Mouse (Mus musculus) myocyte (in vitro differentiated cells): ENCODE measurements around the gene Otop3. TPM values are rescaled to one million over a fixed set of nuclear protein-coding genes. Genes with fewer than 3 reads are reported as not detected.

Experiments used
- H3K27me3 ChIP-seq: one replicate; pipeline ENCODE4 v1.6.1; 2011; ENCODE audit not compliant: control insufficient read depth, insufficient read depth, insufficient read length
- H3K36me3 ChIP-seq: one replicate; pipeline ENCODE4 v1.6.1; 2011; ENCODE audit not compliant: control insufficient read depth, insufficient read depth
- H3K4me2 ChIP-seq: one replicate; pipeline ENCODE4 v1.6.1; 2011; ENCODE audit warnings: low read depth, control low read depth
- H3K4me3 ChIP-seq: one replicate; pipeline ENCODE4 v1.5.1; 2011; ENCODE audit warnings: mild to moderate bottlenecking, control low read depth, moderate library complexity
- H3K79me2 ChIP-seq: one replicate; pipeline ENCODE4 v1.6.1; 2011; ENCODE audit not compliant: control insufficient read depth, insufficient read depth
- H3ac ChIP-seq: one replicate; pipeline ENCODE4 v1.6.1; 2011; ENCODE audit not compliant: control insufficient read depth, insufficient read length
- CEBPB ChIP-seq: IDR thresholded peaks from 2 replicates; pipeline ENCODE4 v1.6.1; 2011; ENCODE audit warnings: mild to moderate bottlenecking, moderate library complexity; ENCODE audit not compliant: poor library complexity, insufficient read depth, severe bottlenecking
- E2F4 ChIP-seq: IDR thresholded peaks from one replicate; pipeline ENCODE4 v1.6.1; 2011; ENCODE audit warnings: mild to moderate bottlenecking, control low read depth, moderate library complexity; ENCODE audit not compliant: insufficient read depth
- MAX ChIP-seq: IDR thresholded peaks from one replicate; pipeline ENCODE4 v1.6.1; 2011; ENCODE audit warnings: low read depth, mild to moderate bottlenecking, control low read depth
- MYOD1 ChIP-seq, 3 experiments: IDR thresholded peaks; one replicate each; pipeline ENCODE4 v1.6.1; 2011; ENCODE audit warnings: control low read depth in 2 of 3, low read depth in 2 of 3, mild to moderate bottlenecking in 2 of 3, moderate library complexity in 1 of 3; ENCODE audit not compliant: insufficient read length in 2 of 3, control insufficient read depth in 1 of 3
- MYOG ChIP-seq, 3 experiments: IDR thresholded peaks; one replicate each; pipeline ENCODE4 v1.6.1; 2011; ENCODE audit warnings: control low read depth in 2 of 3, low read depth in 2 of 3, mild to moderate bottlenecking in 2 of 3; ENCODE audit not compliant: insufficient read length in 2 of 3, control insufficient read depth in 1 of 3, insufficient read depth in 1 of 3
- POLR2A ChIP-seq: IDR thresholded peaks from one replicate; pipeline ENCODE4 v1.6.1; 2011; ENCODE audit warnings: low read depth, mild to moderate bottlenecking, control low read depth, moderate library complexity; ENCODE audit not compliant: insufficient read length
- POLR2AphosphoS2 ChIP-seq: IDR thresholded peaks from one replicate; pipeline ENCODE4 v1.6.1; 2011; ENCODE audit warnings: low read depth, control low read depth; ENCODE audit not compliant: insufficient read length
- REST ChIP-seq: IDR thresholded peaks from one replicate; pipeline ENCODE4 v1.6.1; 2011; ENCODE audit warnings: mild to moderate bottlenecking, control low read depth, moderate library complexity; ENCODE audit not compliant: insufficient read depth, insufficient read length
- SRF ChIP-seq: IDR thresholded peaks from one replicate; pipeline ENCODE4 v1.6.1; 2011; ENCODE audit warnings: low read depth; ENCODE audit not compliant: control insufficient read depth, insufficient read length
- TCF12 ChIP-seq: IDR thresholded peaks from one replicate; pipeline ENCODE4 v1.6.1; 2011; ENCODE audit warnings: mild to moderate bottlenecking, control low read depth; ENCODE audit not compliant: poor library complexity, insufficient read depth, severe bottlenecking
- TCF3 ChIP-seq: IDR thresholded peaks from one replicate; pipeline ENCODE4 v1.6.1; 2011; ENCODE audit warnings: low read depth, control low read depth; ENCODE audit not compliant: insufficient read length
- USF1 ChIP-seq: IDR thresholded peaks from one replicate; pipeline ENCODE4 v1.6.1; 2011; ENCODE audit warnings: low read depth, mild to moderate bottlenecking, control low read depth, moderate library complexity
- polyA plus RNA-seq: library from polyadenylated mRNA; unstranded; fragments of >200 nt; fragmentation: generic; extraction: Trizol; gene quantifications from one replicate; pipeline ENCODE4 v1.2.1, GENCODE M21; 2012; ENCODE audit warnings: missing spikeins

Otop3 gene
- polyA plus RNA-seq, 1 experiment: not detected

- no peak for TF ChIP-seq MAX
- TF ChIP-seq E2F4: no peak
- TF ChIP-seq MYOD1 (IDR thresholded peaks at IDR 0.05; ENCODE audit: control insufficient read depth in 1 of 3, insufficient read length in 2 of 3, low read depth in 2 of 3): no peak
- no peak overlapping the region for H3K4me3 ChIP-seq
- H3K79me2 ChIP-seq: no peaks in the 10 kb centered on the region
- H3K27me3 ChIP-seq: no peaks in the 10 kb centered on the region
- no peaks in the 10 kb centered on the region for H3K36me3 ChIP-seq
- H3ac ChIP-seq: no peak overlapping the region
- no peak overlapping the region for H3K4me2 ChIP-seq
Measured at GRCm38 (mm10) chr11:115296471-115297210, 37.9 kb upstream of the Otop3 start.

GRCm38 (mm10) chr11:115297214-115297826 is 37.2 kb upstream of the Otop3 start, which contains the start of gene Fads6:
Gene Fads6 (minus strand): TSS chr11:115297663.
- Histone ChIP-seq H3K79me2 (no peaks in the 10 kb centered on the region), H3K4me3 (no peak within 1 kb of the TSS), H3K36me3 (no peaks in the 10 kb centered on the region), H3ac (no peak within 1 kb of the TSS), H3K27me3 (no peaks in the 10 kb centered on the region), H3K4me2 (no peak within 1 kb of the TSS)
- TF ChIP-seq MYOD1 (IDR thresholded peaks at IDR 0.05; ENCODE audit: control insufficient read depth in 1 of 3, insufficient read length in 2 of 3, low read depth in 2 of 3) (no peak), POLR2AphosphoS2 (no peak), E2F4 (no peak), MAX (no peak), TCF12 (no peak), CEBPB (no peak), USF1 (no peak), MYOG (IDR thresholded peaks at IDR 0.05; ENCODE audit: control insufficient read depth in 1 of 3, insufficient read depth in 1 of 3, insufficient read length in 2 of 3, low read depth in 2 of 3) (no peak), POLR2A (no peak), SRF (no peak), TCF3 (no peak), REST (no peak)

GRCm38 (mm10) chr11:115298160-115298559 is 36.4 kb upstream of the Otop3 start:
- no peaks in the 10 kb centered on the region for H3K79me2 ChIP-seq
- no peak overlapping the region for H3K4me2 ChIP-seq
- H3K4me3 ChIP-seq: no peak overlapping the region
- no peak for TF ChIP-seq MYOG (IDR thresholded peaks at IDR 0.05; ENCODE audit: control insufficient read depth in 1 of 3, insufficient read depth in 1 of 3, insufficient read length in 2 of 3, low read depth in 2 of 3)
- no peak for TF ChIP-seq SRF
- TF ChIP-seq E2F4: no peak
- TF ChIP-seq MYOD1 (IDR thresholded peaks at IDR 0.05; ENCODE audit: control insufficient read depth in 1 of 3, insufficient read length in 2 of 3, low read depth in 2 of 3): no peak
- no peak for TF ChIP-seq MAX
- no peak for TF ChIP-seq TCF3
- TF ChIP-seq CEBPB: no peak
- no peak for TF ChIP-seq USF1
- no peaks in the 10 kb centered on the region for H3K27me3 ChIP-seq
- H3K36me3 ChIP-seq: no peaks in the 10 kb centered on the region
- no peak overlapping the region for H3ac ChIP-seq

GRCm38 (mm10) chr11:115300745-115301144 is 33.8 kb upstream of the Otop3 start:
- Histone ChIP-seq H3K79me2 (no peaks in the 10 kb centered on the region), H3K4me2 (no peak overlapping the region), H3K27me3 (no peaks in the 10 kb centered on the region), H3ac (no peak overlapping the region), H3K36me3 (no peaks in the 10 kb centered on the region), H3K4me3 (no peak overlapping the region)
- TF ChIP-seq REST (no peak), TCF12 (no peak), E2F4 (no peak), MYOD1 (IDR thresholded peaks at IDR 0.05; ENCODE audit: control insufficient read depth in 1 of 3, insufficient read length in 2 of 3, low read depth in 2 of 3) (no peak), POLR2A (no peak)

GRCm38 (mm10) chr11:115301351-115301750 is 33.2 kb upstream of the Otop3 start:
- Histone ChIP-seq H3ac (no peak overlapping the region), H3K4me2 (no peak overlapping the region)
- TF ChIP-seq USF1 (peak; percentile 11), MAX (no peak)

More at GRCm38 (mm10) chr11:115301351-115301750, 33.2 kb upstream of the Otop3 start:
- H3K36me3 ChIP-seq: no peaks in the 10 kb centered on the region
- no peaks in the 10 kb centered on the region for H3K27me3 ChIP-seq
- no peak overlapping the region for H3K4me3 ChIP-seq
- no peaks in the 10 kb centered on the region for H3K79me2 ChIP-seq
